ENCODE assay signal across 8 mouse cellular contexts in the genomic region with DNA sequence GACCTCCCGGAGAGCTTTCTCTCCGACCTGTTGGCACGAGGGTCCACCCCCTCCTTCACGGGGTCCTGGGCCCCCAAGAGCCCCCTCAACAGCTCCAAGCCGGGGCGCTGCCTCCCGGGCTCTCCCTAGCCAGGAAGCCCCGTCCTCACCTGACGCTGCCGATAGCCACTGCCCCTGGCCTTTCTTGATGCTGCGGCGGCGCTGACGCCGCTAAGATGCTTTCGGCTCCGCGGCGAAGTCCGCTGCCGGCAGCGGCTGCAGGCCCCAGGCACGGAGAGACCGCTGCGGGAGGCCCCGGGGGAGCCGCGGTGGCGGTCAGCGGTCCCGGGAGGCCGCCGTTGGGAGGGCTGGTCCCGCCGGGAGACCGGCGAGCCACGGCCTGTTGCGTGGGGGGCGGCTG. TPM values are rescaled to one million over a fixed set of nuclear protein-coding genes. Genes with fewer than 3 reads are reported as not detected.
A peak's percentile ranks its signal among the peaks of the same experiment; 100 is the strongest.
DNase-seq lines count a peak whose midpoint lies in the region; ATAC-seq and TF ChIP-seq lines count a peak whose summit lies in the region.

No protein-coding gene starts in this region.

- intact Hi-C loops in gastrocnemius, postnatal 14 days (cut with DNase I; ENCODE audit: low total_unique reads) = no loop called here

- ATAC-seq in liver, embryonic 12.5 days = no peak
- no peak for ATAC-seq in stomach, postnatal 0 days (ENCODE audit: low FRiP score, low TSS enrichment)
- no peak for ATAC-seq in inflammation-experienced regulatory T-cells, adult 6 months

- H3K27me3 ChIP-seq in testis, adult 2 months (ENCODE audit: control insufficient read depth, insufficient read depth, low read length) = no peaks in the 10 kb centered on the region
- no peaks in the 10 kb centered on the region for H3K27me3 ChIP-seq in liver, embryonic 12.5 days (replicated peaks)
- no peaks in the 10 kb centered on the region for H3K27me3 ChIP-seq in stomach, postnatal 0 days (ENCODE audit: control insufficient read depth, insufficient read depth, low read length)

- TF ChIP-seq POLR2A in testis, adult 2 months (IDR thresholded peaks at IDR 0.05; ENCODE audit: control insufficient read depth, low read depth, low read length) = no peak

- peak overlapping the region; percentile 84 for H3K4me2 ChIP-seq in liver, embryonic 12.5 days
- peak overlapping the region; percentile 69 for H3K4me2 ChIP-seq in stomach, postnatal 0 days (replicated peaks; ENCODE audit: low read depth)

- H3K9ac ChIP-seq in liver, embryonic 12.5 days = peak overlapping the region; percentile 100
- peak overlapping the region; percentile 99 for H3K9ac ChIP-seq in stomach, postnatal 0 days (ENCODE audit: low read length)

- H3K9me3 ChIP-seq in liver, embryonic 12.5 days (replicated peaks) = no peaks in the 10 kb centered on the region
- H3K9me3 ChIP-seq in stomach, postnatal 0 days (ENCODE audit: control insufficient read depth, low read length) = no peaks in the 10 kb centered on the region

- no peak for TF ChIP-seq CTCF in testis, adult 2 months (IDR thresholded peaks at IDR 0.05; ENCODE audit: control insufficient read depth, insufficient read depth, insufficient replicate concordance, low read depth, low read length)
- TF ChIP-seq CTCF in stomach, postnatal 0 days (IDR thresholded peaks at IDR 0.05; ENCODE audit: low read depth) = no peak

- TF ChIP-seq EP300 in stomach, postnatal 0 days (optimal IDR thresholded peaks at IDR 0.05) = no peak

- H3K36me3 ChIP-seq in testis, adult 2 months (ENCODE audit: control insufficient read depth, insufficient read depth, low read length) = peaks cover 12% of the 10 kb centered on the region
- peaks cover 36% of the 10 kb centered on the region for H3K36me3 ChIP-seq in liver, embryonic 12.5 days
- H3K36me3 ChIP-seq in stomach, postnatal 0 days (ENCODE audit: control insufficient read depth, insufficient read depth, low read length) = peaks cover 26% of the 10 kb centered on the region

- DNase-seq in gastrocnemius, adult 18-20 months (ENCODE audit: low spot score) = peak; percentile 16
- DNase-seq in gastrocnemius, postnatal 14 days = no peak
- no peak for DNase-seq in testis, postnatal 14 days (ENCODE audit: low spot score)
- DNase-seq in stomach, postnatal 0 days (ENCODE audit: low spot score) = no peak
- DNase-seq in cerebellum, adult 8-10 months = no peak

- peak overlapping the region; percentile 98 for H3K27ac ChIP-seq in testis, adult 2 months (ENCODE audit: control insufficient read depth, insufficient read depth, low read depth, low read length)
- H3K27ac ChIP-seq in liver, embryonic 12.5 days = peak overlapping the region; percentile 100
- H3K27ac ChIP-seq in stomach, postnatal 0 days (replicated peaks) = peak overlapping the region; percentile 100

- H3K4me1 ChIP-seq in testis, adult 2 months (ENCODE audit: control insufficient read depth, insufficient read depth, low read length) = peaks cover 2% of the 10 kb centered on the region; the same call in 1 of the 2 replicates
- H3K4me1 ChIP-seq in liver, embryonic 12.5 days = peaks cover 38% of the 10 kb centered on the region
- H3K4me1 ChIP-seq in stomach, postnatal 0 days (replicated peaks; ENCODE audit: control insufficient read depth, insufficient read depth) = no peaks in the 10 kb centered on the region

- under 1% methylated on average over 40 of the region's 40 CpGs for WGBS in liver, embryonic 12.5 days (ENCODE audit: insufficient replicate concordance)
- 0% methylated on average over 36 of the region's 40 CpGs for WGBS in stomach, postnatal 0 days

- H3K4me3 ChIP-seq in testis, adult 2 months (ENCODE audit: control insufficient read depth, low read depth, low read length) = peak overlapping the region; percentile 82
- peak overlapping the region; percentile 100 for H3K4me3 ChIP-seq in liver, embryonic 12.5 days
- peak overlapping the region; percentile 100 for H3K4me3 ChIP-seq in stomach, postnatal 0 days (ENCODE audit: low read depth, low read length)

RNA-seq across cellular contexts. Expression of a gene that starts 0.5 kb away (rescaled TPM):
- 10 to 100 TPM; 28.4 to 33.1 TPM for total RNA-seq in gastrocnemius, adult 18-20 months (2021)
- 10 to 100 TPM; 31.1 to 32.4 TPM for total RNA-seq in gastrocnemius, postnatal 14 days (2021)
- polyA plus RNA-seq in testis, adult 2 months (2012; rRNA removed) = 666 and 681 TPM in 2 replicates
- 48.7 and 49.4 TPM in 2 replicates for polyA plus RNA-seq in liver, embryonic 12.5 days (2016; fragmentation: Nextera tagmentation; extraction: Ambion mirVana)
- polyA plus RNA-seq in stomach, postnatal 0 days (2015; fragmentation: Nextera tagmentation; extraction: Ambion mirVana) = 16.9 and 19.6 TPM in 2 replicates
- polyA plus RNA-seq in inflammation-experienced regulatory T-cells, adult 6 months (2017; shearing (Covaris generic)) = 10 to 100 TPM; 13.4 to 16.4 (median 14.8) TPM

RNA-seq across cellular contexts. Expression of a gene that starts 15.6 kb away (rescaled TPM):
- 100 to 1,000 TPM; 118 to 124 TPM for total RNA-seq in gastrocnemius, adult 18-20 months (2021)
- 100 to 1,000 TPM; 117 to 146 TPM for total RNA-seq in gastrocnemius, postnatal 14 days (2021)
- polyA plus RNA-seq in testis, adult 2 months (2012; rRNA removed) = 43.5 and 50.2 TPM in 2 replicates
- 120 and 129 TPM in 2 replicates for polyA plus RNA-seq in liver, embryonic 12.5 days (2016; fragmentation: Nextera tagmentation; extraction: Ambion mirVana)
- 73.9 and 77.5 TPM in 2 replicates for polyA plus RNA-seq in stomach, postnatal 0 days (2015; fragmentation: Nextera tagmentation; extraction: Ambion mirVana)
- 10 to 100 TPM; 65.5 to 83.5 (median 69.4) TPM for polyA plus RNA-seq in inflammation-experienced regulatory T-cells, adult 6 months (2017; shearing (Covaris generic))

RNA-seq across cellular contexts. Expression of a gene that starts 27.5 kb away (rescaled TPM):
- total RNA-seq in gastrocnemius, adult 18-20 months (2021) = 10 to 100 TPM; 49.2 to 51.0 TPM
- total RNA-seq in gastrocnemius, postnatal 14 days (2021) = 10 to 100 TPM; 47.1 to 47.6 TPM
- 39.2 and 41.1 TPM in 2 replicates for polyA plus RNA-seq in testis, adult 2 months (2012; rRNA removed)
- 17.0 and 17.5 TPM in 2 replicates for polyA plus RNA-seq in liver, embryonic 12.5 days (2016; fragmentation: Nextera tagmentation; extraction: Ambion mirVana)
- 20.0 and 24.0 TPM in 2 replicates for polyA plus RNA-seq in stomach, postnatal 0 days (2015; fragmentation: Nextera tagmentation; extraction: Ambion mirVana)
- polyA plus RNA-seq in inflammation-experienced regulatory T-cells, adult 6 months (2017; shearing (Covaris generic)) = 10 to 100 TPM; 12.6 to 18.9 (median 13.3) TPM

RNA-seq across cellular contexts. Expression of a gene that starts 39.8 kb away (rescaled TPM):
- total RNA-seq in gastrocnemius, adult 18-20 months (2021) = over 10,000 TPM; 23,271 to 27,147 TPM
- total RNA-seq in gastrocnemius, postnatal 14 days (2021) = over 10,000 TPM; 16,285 to 17,681 TPM
- polyA plus RNA-seq in testis, adult 2 months (2012; rRNA removed) = 1.5 and 1.6 TPM in 2 replicates
- 0.17 and 1.5 TPM in 2 replicates for polyA plus RNA-seq in liver, embryonic 12.5 days (2016; fragmentation: Nextera tagmentation; extraction: Ambion mirVana)
- polyA plus RNA-seq in stomach, postnatal 0 days (2015; fragmentation: Nextera tagmentation; extraction: Ambion mirVana) = 0.59 and 1.8 TPM in 2 replicates
- polyA plus RNA-seq in inflammation-experienced regulatory T-cells, adult 6 months (2017; shearing (Covaris generic)) = under 1 TPM; 0.16 to 0.49 (median 0.29) TPM

Comparison
In these comparisons a context has a peak if more than half of its experiments do, and no peak if none do; other contexts are left out.
1. RNA of a gene that starts 0.5 kb away (polyA plus RNA-seq): 666 to 681 TPM in testis, adult 2 months; 48.7 to 49.4 TPM in liver, embryonic 12.5 days, 16.9 to 19.6 TPM in stomach, postnatal 0 days and 13.4 to 16.4 TPM in inflammation-experienced regulatory T-cells, adult 6 months; every median in the first group is over 10 times any median in the second.
2. Peak in every context shown above with its lines, with median percentiles within 50 percentile points of each other: H3K27ac ChIP-seq and H3K4me3 ChIP-seq.